Mouse (Mus musculus) MEL (cell line): ENCODE measurements around the gene Fam169b.

Experiments used
- CTCF ChIP-seq, 3 experiments: IDR thresholded peaks in 2 of 3; conservative IDR thresholded peaks in 1 of 3; 2 replicates each; pipeline ENCODE4 v1.5.1; 2011 to 2012; ENCODE audit warnings: low read length in 3 of 3, low read depth in 2 of 3, mild to moderate bottlenecking in 2 of 3, improper control_type of control experiment in 1 of 3, inconsistent platforms in 1 of 3, mixed read lengths in 1 of 3, moderate library complexity in 1 of 3; ENCODE audit not compliant: control insufficient read depth in 1 of 3, insufficient read depth in 1 of 3, poor library complexity in 1 of 3, severe bottlenecking in 1 of 3
- RAD21 ChIP-seq: IDR thresholded peaks from 2 replicates; pipeline ENCODE4 v1.6.1; 2011; ENCODE audit warnings: mild to moderate bottlenecking, low read depth, low read length, improper control_type of control experiment

DNA sequence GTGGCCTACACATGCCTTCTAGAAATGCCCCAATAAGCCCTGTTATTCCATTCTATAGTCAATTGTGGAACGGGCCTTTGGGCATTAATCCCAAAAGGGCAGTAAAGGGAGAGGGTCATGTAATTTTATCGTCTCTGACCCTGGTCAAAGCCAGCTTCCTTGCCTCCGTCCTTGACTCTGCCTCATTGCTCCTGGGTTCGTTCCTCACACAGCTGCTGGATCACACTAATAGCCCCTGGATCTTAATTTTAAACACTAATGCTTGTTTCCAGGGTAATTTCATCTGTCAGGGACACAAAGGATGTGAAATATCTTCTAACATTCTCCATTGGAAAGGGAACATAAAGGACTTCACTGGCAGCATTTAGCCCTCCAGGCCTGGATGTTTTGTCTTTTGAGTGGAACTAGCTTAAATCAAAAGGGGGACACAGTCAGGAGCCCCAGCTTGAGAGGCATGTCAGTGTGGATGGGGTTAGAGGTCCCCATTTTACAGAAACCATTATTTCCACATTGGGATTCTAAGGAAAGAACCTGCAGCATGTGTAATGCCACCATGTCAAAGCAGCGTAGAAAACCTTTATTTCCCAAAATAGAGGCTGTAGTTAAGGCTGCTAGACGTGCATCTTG lies 122.2 kb downstream of the Fam169b start:
- TF ChIP-seq RAD21 (no peak), CTCF (IDR thresholded peaks at IDR 0.05 in 2 of 3, conservative IDR thresholded peaks at IDR 0.05 in 1 of 3; ENCODE audit: control insufficient read depth in 1 of 3, insufficient read depth in 1 of 3, low read depth in 2 of 3, low read length in 3 of 3, poor library complexity in 1 of 3, severe bottlenecking in 1 of 3) (no peak)
